Mouse (Mus musculus) liver, embryonic 11.5 days (tissue): ENCODE measurements at regions not wholly inside any gene's neighbourhood (a gene's known extent, or its start where the extent isn't known, plus 50 kb on each side); places are given as distances from the start of the nearest gene placed in this dataset.

Experiments used
- ATAC-seq: fragments of 200-750 bp; cut with Nextera tagmentation; replicated peaks from 2 replicates; pipeline ENCODE4 v1.8.0; 2017; ENCODE audit warnings: moderate number of reproducible peaks, mild to moderate bottlenecking, moderate TSS enrichment, moderate library complexity; ENCODE audit not compliant: low FRiP score
- DNase-seq: peaks from one replicate; pipeline ENCODE4 v3.0.0-alpha.2; 2017; ENCODE audit warnings: low spot score
- H3K27ac ChIP-seq: fragments of 300-500 bp; sonication (generic); 2 replicates; pipeline ENCODE4 v1.5.1; 2014; ENCODE audit warnings: mild to moderate bottlenecking, low read depth, low read length, control low read depth
- H3K27me3 ChIP-seq: fragments of 300-500 bp; sonication (generic); replicated peaks from 2 replicates; pipeline ENCODE4 v1.6.1; 2014; ENCODE audit warnings: low read length, mixed read lengths; ENCODE audit not compliant: control insufficient read depth, insufficient read depth
- H3K36me3 ChIP-seq: fragments of 300-500 bp; sonication (generic); 2 replicates; pipeline ENCODE4 v1.6.1; 2014; ENCODE audit warnings: mild to moderate bottlenecking, low read length, moderate library complexity, mixed read lengths; ENCODE audit not compliant: control insufficient read depth, insufficient read depth
- H3K4me1 ChIP-seq: fragments of 300-500 bp; sonication (generic); replicated peaks from 2 replicates; pipeline ENCODE4 v1.6.1; 2014; ENCODE audit warnings: low read length, mixed read lengths; ENCODE audit not compliant: control insufficient read depth, insufficient read depth
- H3K4me2 ChIP-seq: fragments of 300-500 bp; sonication (generic); 2 replicates; pipeline ENCODE4 v1.6.1; 2014; ENCODE audit warnings: mild to moderate bottlenecking, control low read depth, moderate library complexity
- H3K4me3 ChIP-seq: fragments of 300-500 bp; sonication (generic); 2 replicates; pipeline ENCODE4 v1.5.1; 2014; ENCODE audit warnings: low read depth, low read length, control low read depth
- H3K9ac ChIP-seq: fragments of 300-500 bp; sonication (generic); 2 replicates; pipeline ENCODE4 v1.6.1; 2014; ENCODE audit warnings: low read depth, low read length, control low read depth
- H3K9me3 ChIP-seq: fragments of 300-500 bp; sonication (generic); 2 replicates; pipeline ENCODE4 v1.6.1; 2016; ENCODE audit warnings: low read length, inconsistent platforms, mixed read lengths; ENCODE audit not compliant: control insufficient read depth
- WGBS: fragments of 180-500 bp; shearing (Covaris S2); extraction: QIAGEN DNeasy Blood & Tissue Kit; methylation state at CpG from one replicate; pipeline ENCODE4 v1.1.7; 2014; 5-methylcytosine and 5-hydroxymethylcytosine counted together

GRCm38 (mm10) chr7:83094899-83095298, 227.8 kb downstream of the Mex3b start:
- Histone ChIP-seq H3K27me3 (no peaks in the 10 kb centered on the region), H3K4me2 (no peak overlapping the region), H3K9me3 (no peaks in the 10 kb centered on the region), H3K27ac (no peak overlapping the region), H3K9ac (no peak overlapping the region), H3K36me3 (no peaks in the 10 kb centered on the region), H3K4me1 (no peaks in the 10 kb centered on the region), H3K4me3 (no peak overlapping the region)
- 55% methylated on average over 3 of the region's 3 CpGs for WGBS
- ATAC-seq (no peak), DNase-seq (no peak)

DNA sequence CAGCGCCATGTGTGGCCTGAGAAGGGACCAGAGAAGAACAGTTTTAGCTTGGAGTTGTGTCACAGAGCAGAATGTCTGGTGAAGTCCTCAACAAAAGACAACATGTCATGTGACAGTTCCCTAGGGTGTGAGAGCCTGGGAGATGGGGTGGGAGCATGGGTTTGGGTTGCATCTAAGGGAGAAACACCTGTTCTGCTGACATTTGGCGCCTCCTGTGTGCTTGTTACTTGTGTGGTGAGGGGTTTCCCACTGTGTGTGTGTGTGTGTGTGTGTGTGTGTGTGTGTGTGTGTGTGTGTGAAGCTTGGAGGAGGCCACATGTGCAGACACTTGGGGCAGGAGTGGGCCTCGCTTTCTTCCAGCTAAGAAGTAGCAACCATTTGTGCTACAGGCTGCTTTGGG, 228.5 kb downstream of the Mex3b start:
- ATAC-seq, result no peak
- no peaks in the 10 kb centered on the region for H3K4me1 ChIP-seq

GRCm38 (mm10) chr7:83104426-83104825, 237.3 kb downstream of the Mex3b start:
- Histone ChIP-seq H3K27me3 (no peaks in the 10 kb centered on the region), H3K4me1 (no peaks in the 10 kb centered on the region), H3K9ac (no peak overlapping the region), H3K4me3 (no peak overlapping the region), H3K9me3 (no peaks in the 10 kb centered on the region), H3K27ac (no peak overlapping the region), H3K4me2 (no peak overlapping the region), H3K36me3 (no peaks in the 10 kb centered on the region)
- WGBS, result 81% methylated on average over 1 of the region's 1 CpGs
- no peak for DNase-seq
- ATAC-seq, result no peak

More for the DNA sequence above, 228.5 kb downstream of the Mex3b start:
- Histone ChIP-seq H3K36me3 (no peaks in the 10 kb centered on the region), H3K27me3 (no peaks in the 10 kb centered on the region), H3K4me2 (no peak overlapping the region), H3K4me3 (no peak overlapping the region), H3K9ac (no peak overlapping the region), H3K27ac (no peak overlapping the region), H3K9me3 (no peaks in the 10 kb centered on the region)
- 88% methylated on average over 3 of the region's 3 CpGs for WGBS
- no peak for DNase-seq

DNA sequence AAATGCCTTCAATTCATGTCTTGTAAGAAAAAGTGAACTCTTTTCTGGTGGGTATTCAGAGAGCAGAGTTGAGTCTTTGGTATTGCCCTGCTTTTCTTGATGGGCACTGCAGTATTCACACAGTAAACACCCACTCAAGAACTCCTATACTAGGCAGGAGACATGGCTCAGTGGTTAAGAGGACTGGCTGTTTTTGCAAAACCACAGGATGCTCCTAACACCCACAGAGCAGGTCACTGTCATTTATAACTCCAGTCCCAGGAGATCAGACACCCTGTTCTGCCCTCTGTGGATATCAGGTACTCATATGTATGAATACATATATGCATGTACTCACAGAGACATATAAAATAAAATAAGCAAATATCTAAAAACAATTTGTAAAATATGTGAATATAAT, 238.5 kb downstream of the Mex3b start:
- no peaks in the 10 kb centered on the region for H3K4me1 ChIP-seq
- H3K9me3 ChIP-seq, result no peaks in the 10 kb centered on the region
- ATAC-seq (no peak), DNase-seq (no peak)
- no peaks in the 10 kb centered on the region for H3K36me3 ChIP-seq
- H3K4me3 ChIP-seq, result no peak overlapping the region
- no peak overlapping the region for H3K4me2 ChIP-seq
- no peak overlapping the region for H3K27ac ChIP-seq
- H3K27me3 ChIP-seq, result no peaks in the 10 kb centered on the region
- H3K9ac ChIP-seq, result no peak overlapping the region

GRCm38 (mm10) chr7:83111217-83111823, 244.2 kb downstream of the Mex3b start:
- WGBS, result 86% methylated on average over 6 of the region's 6 CpGs
- DNase-seq, result no peak
- Histone ChIP-seq H3K9ac (no peak overlapping the region), H3K27ac (no peak overlapping the region), H3K36me3 (no peaks in the 10 kb centered on the region), H3K4me2 (no peak overlapping the region), H3K4me1 (no peaks in the 10 kb centered on the region), H3K27me3 (no peaks in the 10 kb centered on the region), H3K9me3 (no peaks in the 10 kb centered on the region), H3K4me3 (no peak overlapping the region)
- ATAC-seq, result no peak

- Histone ChIP-seq H3K36me3 (no peaks in the 10 kb centered on the region), H3K4me1 (no peaks in the 10 kb centered on the region), H3K27me3 (no peaks in the 10 kb centered on the region), H3K9me3 (no peaks in the 10 kb centered on the region), H3K4me3 (no peak overlapping the region), H3K27ac (no peak overlapping the region), H3K4me2 (no peak overlapping the region), H3K9ac (no peak overlapping the region)
- ATAC-seq, result no peak
- WGBS, result 81% methylated on average over 1 of the region's 1 CpGs
- DNase-seq, result no peak
Measured at GRCm38 (mm10) chr7:83116487-83116886, 249.4 kb downstream of the Mex3b start.

DNA sequence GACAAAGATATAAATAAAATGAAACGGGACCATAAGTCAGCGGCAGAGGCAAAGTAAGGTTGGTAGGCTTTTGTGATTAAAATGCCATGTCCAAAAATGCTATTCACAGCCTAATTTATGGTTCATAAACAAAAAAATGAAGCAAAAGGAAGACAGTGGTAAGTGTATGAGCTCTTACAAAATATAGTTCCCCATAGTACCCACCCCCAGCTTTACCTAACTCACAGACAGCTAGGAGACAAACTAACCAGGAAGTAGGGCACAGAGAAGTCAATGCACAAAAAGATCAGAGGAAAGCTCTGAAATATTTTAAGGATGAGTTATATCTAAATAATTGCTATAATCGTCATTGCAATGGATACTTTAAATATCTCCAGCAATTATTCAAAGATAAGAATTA, 249.9 kb downstream of the Mex3b start:
- Histone ChIP-seq H3K27ac (no peak overlapping the region), H3K4me3 (no peak overlapping the region), H3K9me3 (no peaks in the 10 kb centered on the region), H3K4me2 (no peak overlapping the region), H3K27me3 (no peaks in the 10 kb centered on the region), H3K9ac (no peak overlapping the region), H3K36me3 (no peaks in the 10 kb centered on the region), H3K4me1 (no peaks in the 10 kb centered on the region)
- no peak for DNase-seq
- 74% methylated on average over 3 of the region's 3 CpGs for WGBS
- no peak for ATAC-seq

DNA sequence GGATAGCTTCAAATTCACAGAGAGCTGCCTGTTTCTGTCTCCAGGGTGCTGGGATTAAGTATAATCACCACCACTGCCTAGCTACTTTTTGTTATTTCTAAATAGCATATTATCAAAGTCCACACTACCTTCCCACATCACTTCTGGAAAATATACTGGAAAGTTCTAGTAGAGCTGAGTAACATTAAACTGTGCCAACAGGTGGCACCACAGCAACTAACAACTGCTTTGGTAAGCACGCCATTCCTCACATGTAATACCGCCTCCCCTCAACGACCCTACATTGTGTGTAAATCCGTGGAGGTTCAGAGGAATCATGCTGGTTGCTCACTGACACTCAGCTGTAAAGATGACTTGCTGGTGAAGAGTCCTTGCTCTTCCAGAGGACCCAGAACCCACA, 259.1 kb downstream of the Mex3b start:
- H3K4me1 ChIP-seq, result no peaks in the 10 kb centered on the region
- no peak overlapping the region for H3K4me2 ChIP-seq
- WGBS, result 82% methylated on average over 4 of the region's 4 CpGs
- no peaks in the 10 kb centered on the region for H3K36me3 ChIP-seq
- no peak overlapping the region for H3K27ac ChIP-seq
- DNase-seq (no peak), ATAC-seq (no peak)
- H3K4me3 ChIP-seq, result no peak overlapping the region
- H3K9ac ChIP-seq, result no peak overlapping the region
- H3K27me3 ChIP-seq, result no peaks in the 10 kb centered on the region
- H3K9me3 ChIP-seq, result no peaks in the 10 kb centered on the region

- Histone ChIP-seq H3K27me3 (no peaks in the 10 kb centered on the region), H3K4me1 (0 out of 2 replicates have a peak, but pooled peaks cover 2% of the 10 kb centered on the region), H3K36me3 (no peaks in the 10 kb centered on the region), H3K27ac (no peak overlapping the region), H3K9me3 (no peaks in the 10 kb centered on the region), H3K9ac (no peak overlapping the region), H3K4me2 (no peak overlapping the region), H3K4me3 (no peak overlapping the region)
- ATAC-seq, result no peak
- DNase-seq, result no peak
- 55% methylated on average over 4 of the region's 4 CpGs for WGBS
Measured at GRCm38 (mm10) chr7:83140216-83140615, 273.1 kb downstream of the Mex3b start.
